8 mouse cellular contexts compared by ENCODE assay signal in the genomic region with DNA sequence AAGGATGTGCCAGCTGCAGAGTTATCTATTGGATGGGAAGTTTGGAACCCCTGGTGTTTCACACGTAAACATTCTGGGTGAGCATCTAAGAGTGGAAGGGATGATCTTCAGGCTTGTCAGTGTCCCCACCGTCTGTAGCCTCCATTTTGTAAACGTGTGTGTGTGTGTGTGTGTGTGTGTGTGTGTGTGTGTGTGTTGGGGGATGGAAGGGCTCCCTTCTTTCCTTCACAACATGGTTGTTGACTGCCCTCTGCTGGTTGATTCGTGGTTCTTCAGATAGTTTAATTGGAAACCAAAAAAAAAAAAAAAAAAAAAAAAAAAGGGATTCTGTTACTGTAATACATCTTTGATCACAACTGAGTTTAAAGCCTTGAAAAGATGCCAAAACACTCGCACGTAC. TPM values are rescaled to one million over a fixed set of nuclear protein-coding genes. Genes with fewer than 3 reads are reported as not detected.
DNase-seq lines count a peak whose midpoint lies in the region; ATAC-seq and TF ChIP-seq lines count a peak whose summit lies in the region.

No protein-coding gene starts in this region.

- peak; percentile 71 for DNase-seq in 3134 (ENCODE audit: extremely low read depth, insufficient read length, low spot score)
- peak; percentile 87 for DNase-seq in ZHBTc4 (ENCODE audit: low read depth, low spot score)
- peak; percentile 89 for DNase-seq in embryo, embryonic 11 days
- peak; percentile 55 to 74 for DNase-seq in gastrocnemius, postnatal 4 days (ENCODE audit: low spot score in 2 of 2)
- DNase-seq in spleen, adult 2 months (ENCODE audit: low read depth in 1 of 2, low spot score in 2 of 2), result peak in 1 of 2 experiments; percentile 61

- no peak for ATAC-seq in intestine, embryonic 16.5 days
- no peak for ATAC-seq in limb, embryonic 13.5 days (ENCODE audit: low FRiP score, low read depth)
- ATAC-seq in midbrain, embryonic 15.5 days (replicated peaks), result no peak

- H3K4me3 ChIP-seq in intestine, embryonic 16.5 days (ENCODE audit: low read length), result no peak overlapping the region
- peak overlapping the region; percentile 16; the same call in 1 of the 2 replicates for H3K4me3 ChIP-seq in limb, embryonic 13.5 days
- H3K4me3 ChIP-seq in midbrain, embryonic 15.5 days, result no peak overlapping the region
- no peak overlapping the region for H3K4me3 ChIP-seq in spleen, adult 2 months (ENCODE audit: extremely low read depth, insufficient read depth, insufficient read length)

- WGBS in intestine, embryonic 16.5 days, result 1% methylated on average over 6 of the region's 6 CpGs
- 4% methylated on average over 6 of the region's 6 CpGs for WGBS in limb, embryonic 13.5 days
- WGBS in midbrain, embryonic 15.5 days, result 2% methylated on average over 6 of the region's 6 CpGs
- WGBS in spleen, adult 2 months, result 6% methylated on average over 6 of the region's 6 CpGs

- H3K27ac ChIP-seq in intestine, embryonic 16.5 days (ENCODE audit: low read length), result no peak overlapping the region
- H3K27ac ChIP-seq in limb, embryonic 13.5 days, result no peak overlapping the region
- H3K27ac ChIP-seq in midbrain, embryonic 15.5 days, result 0 out of 2 replicates have a peak overlapping the region, but pooled peaks have one; percentile 30
- no peak overlapping the region for H3K27ac ChIP-seq in spleen, adult 2 months (ENCODE audit: insufficient read depth, low read length)

- no peaks in the 10 kb centered on the region for H3K27me3 ChIP-seq in intestine, embryonic 16.5 days (replicated peaks; ENCODE audit: control insufficient read depth, insufficient read depth, low read length)
- no peaks in the 10 kb centered on the region for H3K27me3 ChIP-seq in limb, embryonic 13.5 days
- H3K27me3 ChIP-seq in midbrain, embryonic 15.5 days (replicated peaks), result no peaks in the 10 kb centered on the region
- H3K27me3 ChIP-seq in spleen, adult 2 months (ENCODE audit: control insufficient read depth, insufficient read depth, low read length), result no peaks in the 10 kb centered on the region

- H3K4me1 ChIP-seq in intestine, embryonic 16.5 days (ENCODE audit: control insufficient read depth, insufficient read depth, low read length), result peaks cover 1% of the 10 kb centered on the region; the same call in 1 of the 2 replicates
- H3K4me1 ChIP-seq in limb, embryonic 13.5 days, result peaks cover 2% of the 10 kb centered on the region
- peaks cover 11% of the 10 kb centered on the region for H3K4me1 ChIP-seq in midbrain, embryonic 15.5 days
- H3K4me1 ChIP-seq in spleen, adult 2 months (ENCODE audit: control insufficient read depth, insufficient read depth, insufficient read length), result peaks cover 3% of the 10 kb centered on the region; the same call in 1 of the 2 replicates

- peak overlapping the region; percentile 22; the same call in 1 of the 2 replicates for H3K4me2 ChIP-seq in intestine, embryonic 16.5 days (ENCODE audit: low read depth, low read length)
- peak overlapping the region; percentile 43 for H3K4me2 ChIP-seq in limb, embryonic 13.5 days (replicated peaks)
- peak overlapping the region; percentile 31 for H3K4me2 ChIP-seq in midbrain, embryonic 15.5 days

- H3K9ac ChIP-seq in intestine, embryonic 16.5 days (ENCODE audit: low read depth, low read length), result no peak overlapping the region
- no peak overlapping the region for H3K9ac ChIP-seq in limb, embryonic 13.5 days
- H3K9ac ChIP-seq in midbrain, embryonic 15.5 days, result no peak overlapping the region

- no peaks in the 10 kb centered on the region for H3K9me3 ChIP-seq in intestine, embryonic 16.5 days (ENCODE audit: control insufficient read depth, low read length)
- no peaks in the 10 kb centered on the region for H3K9me3 ChIP-seq in limb, embryonic 13.5 days
- no peaks in the 10 kb centered on the region for H3K9me3 ChIP-seq in midbrain, embryonic 15.5 days

- no peaks in the 10 kb centered on the region for H3K36me3 ChIP-seq in intestine, embryonic 16.5 days (ENCODE audit: control insufficient read depth, insufficient read depth, low read length)
- no peaks in the 10 kb centered on the region for H3K36me3 ChIP-seq in limb, embryonic 13.5 days
- H3K36me3 ChIP-seq in midbrain, embryonic 15.5 days (replicated peaks), result no peaks in the 10 kb centered on the region
- H3K36me3 ChIP-seq in spleen, adult 2 months (ENCODE audit: control insufficient read depth, insufficient read depth, low read length), result no peaks in the 10 kb centered on the region

- TF ChIP-seq CTCF in spleen, adult 2 months (IDR thresholded peaks at IDR 0.05; ENCODE audit: extremely low read depth, insufficient read depth, insufficient read length, insufficient replicate concordance), result peak; percentile 49; the same call in 1 of the 2 replicates

- TF ChIP-seq POLR2A in spleen, adult 2 months (IDR thresholded peaks at IDR 0.05; ENCODE audit: low read depth, low read length), result no peak

RNA-seq across cellular contexts. Expression of a gene that starts 3.8 kb away (rescaled TPM):
- total RNA-seq in gastrocnemius, postnatal 4 days (2021), result 10 to 100 TPM; 90.8 to 91.2 TPM
- polyA plus RNA-seq in intestine, embryonic 16.5 days (2015; fragmentation: Nextera tagmentation; extraction: Ambion mirVana), result 46.6 and 51.1 TPM in 2 replicates
- 96.6 and 110 TPM in 2 replicates for polyA plus RNA-seq in limb, embryonic 13.5 days (2015; fragmentation: Nextera tagmentation; extraction: Ambion mirVana)
- 201 and 209 TPM in 2 replicates for polyA plus RNA-seq in midbrain, embryonic 15.5 days (2015; fragmentation: Nextera tagmentation; extraction: Ambion mirVana)
- 67.8 and 84.5 TPM in 2 replicates for polyA plus RNA-seq in spleen, adult 2 months (2012; rRNA removed)

RNA-seq across cellular contexts. Expression of a gene that starts 38.7 kb away (rescaled TPM):
- 100 to 1,000 TPM; 485 to 542 TPM for total RNA-seq in gastrocnemius, postnatal 4 days (2021)
- 1,841 and 1,876 TPM in 2 replicates for polyA plus RNA-seq in intestine, embryonic 16.5 days (2015; fragmentation: Nextera tagmentation; extraction: Ambion mirVana)
- polyA plus RNA-seq in limb, embryonic 13.5 days (2015; fragmentation: Nextera tagmentation; extraction: Ambion mirVana), result 1,077 and 1,101 TPM in 2 replicates
- 892 and 955 TPM in 2 replicates for polyA plus RNA-seq in midbrain, embryonic 15.5 days (2015; fragmentation: Nextera tagmentation; extraction: Ambion mirVana)
- 376 and 451 TPM in 2 replicates for polyA plus RNA-seq in spleen, adult 2 months (2012; rRNA removed)

RNA-seq across cellular contexts. Expression of a gene that starts 43.2 kb away (rescaled TPM):
- total RNA-seq in gastrocnemius, postnatal 4 days (2021), result 100 to 1,000 TPM; 119 to 139 TPM
- 2.8 TPM in 2 replicates for polyA plus RNA-seq in intestine, embryonic 16.5 days (2015; fragmentation: Nextera tagmentation; extraction: Ambion mirVana)
- polyA plus RNA-seq in limb, embryonic 13.5 days (2015; fragmentation: Nextera tagmentation; extraction: Ambion mirVana), result 4.7 and 5.0 TPM in 2 replicates
- polyA plus RNA-seq in midbrain, embryonic 15.5 days (2015; fragmentation: Nextera tagmentation; extraction: Ambion mirVana), result 5.4 and 5.7 TPM in 2 replicates
- polyA plus RNA-seq in spleen, adult 2 months (2012; rRNA removed), result 0.67 and 1.1 TPM in 2 replicates

RNA-seq across cellular contexts. Expression of a gene that starts 43.8 kb away (rescaled TPM):
- 10 to 100 TPM; 21.9 to 24.0 TPM for total RNA-seq in gastrocnemius, postnatal 4 days (2021)
- polyA plus RNA-seq in intestine, embryonic 16.5 days (2015; fragmentation: Nextera tagmentation; extraction: Ambion mirVana), result 43.2 and 43.3 TPM in 2 replicates
- polyA plus RNA-seq in limb, embryonic 13.5 days (2015; fragmentation: Nextera tagmentation; extraction: Ambion mirVana), result 42.3 and 43.3 TPM in 2 replicates
- polyA plus RNA-seq in midbrain, embryonic 15.5 days (2015; fragmentation: Nextera tagmentation; extraction: Ambion mirVana), result 105 and 107 TPM in 2 replicates
- polyA plus RNA-seq in spleen, adult 2 months (2012; rRNA removed), result 24.1 and 29.4 TPM in 2 replicates

RNA-seq across cellular contexts. Expression of a gene that starts 44.0 kb away (rescaled TPM):
- 10 to 100 TPM; 48.0 to 50.7 TPM for total RNA-seq in gastrocnemius, postnatal 4 days (2021)
- 104 TPM in 2 replicates for polyA plus RNA-seq in intestine, embryonic 16.5 days (2015; fragmentation: Nextera tagmentation; extraction: Ambion mirVana)
- polyA plus RNA-seq in limb, embryonic 13.5 days (2015; fragmentation: Nextera tagmentation; extraction: Ambion mirVana), result 60.6 and 61.4 TPM in 2 replicates
- 146 and 147 TPM in 2 replicates for polyA plus RNA-seq in midbrain, embryonic 15.5 days (2015; fragmentation: Nextera tagmentation; extraction: Ambion mirVana)
- 19.8 and 21.2 TPM in 2 replicates for polyA plus RNA-seq in spleen, adult 2 months (2012; rRNA removed)
